Mouse (Mus musculus) lung, adult 2 months (tissue): ENCODE results near the gene Fh1.

Experiments used
- CTCF ChIP-seq: fragments of 200-500 bp; IDR thresholded peaks from 2 replicates; pipeline ENCODE4 v1.5.1; 2011; ENCODE audit warnings: mild to moderate bottlenecking, low read length, control low read depth; ENCODE audit not compliant: insufficient read depth
- POLR2A ChIP-seq: fragments of 200-500 bp; IDR thresholded peaks from 2 replicates; pipeline ENCODE4 v1.6.1; 2011; ENCODE audit warnings: low read depth, mild to moderate bottlenecking, control low read depth, low read length, borderline replicate concordance; ENCODE audit errors: extremely low read depth

GRCm38 (mm10) chr1:175629248-175629647 lies 3.8 kb upstream of the Fh1 start:
- TF ChIP-seq CTCF (no peak), POLR2A (no peak)
